Mouse (Mus musculus) urinary bladder, adult 18-20 months (tissue): ENCODE measurements at regions not wholly inside any gene's neighbourhood (a gene's known extent, or its start where the extent isn't known, plus 50 kb on each side); places are given as distances from the start of the nearest gene placed in this dataset.

Experiments used
- DNase-seq, 2 experiments: peaks; one replicate each; pipeline ENCODE4 v3.0.0; 2022; ENCODE audit warnings: low spot score in 2 of 2, mixed read lengths in 2 of 2

GRCm38 (mm10) chr1:75612083-75612720 lies 66.1 kb downstream of the Slc4a3 start:
- no peak for DNase-seq

GRCm38 (mm10) chr1:75613206-75613605 lies 67.1 kb downstream of the Slc4a3 start:
- DNase-seq, result no peak

GRCm38 (mm10) chr1:75616971-75617370 lies 70.9 kb downstream of the Slc4a3 start:
- DNase-seq, result no peak

GRCm38 (mm10) chr1:75618367-75618790 lies 72.3 kb downstream of the Slc4a3 start:
- no peak for DNase-seq

GRCm38 (mm10) chr1:75630287-75630686 lies 84.2 kb downstream of the Slc4a3 start:
- DNase-seq, result no peak

GRCm38 (mm10) chr1:75631729-75632128 lies 85.7 kb downstream of the Slc4a3 start:
- DNase-seq, result no peak

GRCm38 (mm10) chr1:75635591-75635990 lies 89.5 kb downstream of the Slc4a3 start:
- DNase-seq, result no peak

GRCm38 (mm10) chr1:75639031-75640001 lies 93.2 kb downstream of the Slc4a3 start:
- DNase-seq, result no peak

GRCm38 (mm10) chr1:75642496-75642895 lies 96.4 kb downstream of the Slc4a3 start:
- DNase-seq, result no peak

- peak; percentile 27 to 28 for DNase-seq
Observed at GRCm38 (mm10) chr1:75652547-75652946, 106.5 kb downstream of the Slc4a3 start.

- no peak for DNase-seq
Observed at GRCm38 (mm10) chr1:75652987-75653573, 107.0 kb downstream of the Slc4a3 start.

- DNase-seq, result peak; percentile 3 to 41
Observed at GRCm38 (mm10) chr1:75653671-75654076, 107.6 kb downstream of the Slc4a3 start.

GRCm38 (mm10) chr1:75656592-75656991 lies 110.5 kb downstream of the Slc4a3 start:
- no peak for DNase-seq

- no peak for DNase-seq
Observed at GRCm38 (mm10) chr1:75660336-75661100, 114.5 kb downstream of the Slc4a3 start.

GRCm38 (mm10) chr1:75662141-75662990 lies 116.3 kb downstream of the Slc4a3 start:
- no peak for DNase-seq

- no peak for DNase-seq
Observed at GRCm38 (mm10) chr1:75667736-75668269, 121.7 kb downstream of the Slc4a3 start.

- DNase-seq, result no peak
Observed at GRCm38 (mm10) chr1:75676295-75676694, 130.2 kb downstream of the Slc4a3 start.

GRCm38 (mm10) chr1:75677695-75678094 lies 131.6 kb downstream of the Slc4a3 start:
- no peak for DNase-seq

- no peak for DNase-seq
Observed at GRCm38 (mm10) chr1:75678279-75678678, 132.2 kb downstream of the Slc4a3 start.

- DNase-seq, result no peak
Observed at GRCm38 (mm10) chr1:75680366-75680765, 134.3 kb downstream of the Slc4a3 start.
